Mouse (Mus musculus): ENCODE measurements around the gene Tcp10a. TPM values are rescaled to one million over a fixed set of nuclear protein-coding genes. Genes with fewer than 3 reads are reported as not detected.
"Not testable (repeated sequence)": the region's sequence is repeated elsewhere in the genome, so short reads cannot be mapped to it uniquely, and the experiment has no call there.

Tcp10a gene
- polyA plus RNA-seq, 1 experiment = not detected

DNA sequence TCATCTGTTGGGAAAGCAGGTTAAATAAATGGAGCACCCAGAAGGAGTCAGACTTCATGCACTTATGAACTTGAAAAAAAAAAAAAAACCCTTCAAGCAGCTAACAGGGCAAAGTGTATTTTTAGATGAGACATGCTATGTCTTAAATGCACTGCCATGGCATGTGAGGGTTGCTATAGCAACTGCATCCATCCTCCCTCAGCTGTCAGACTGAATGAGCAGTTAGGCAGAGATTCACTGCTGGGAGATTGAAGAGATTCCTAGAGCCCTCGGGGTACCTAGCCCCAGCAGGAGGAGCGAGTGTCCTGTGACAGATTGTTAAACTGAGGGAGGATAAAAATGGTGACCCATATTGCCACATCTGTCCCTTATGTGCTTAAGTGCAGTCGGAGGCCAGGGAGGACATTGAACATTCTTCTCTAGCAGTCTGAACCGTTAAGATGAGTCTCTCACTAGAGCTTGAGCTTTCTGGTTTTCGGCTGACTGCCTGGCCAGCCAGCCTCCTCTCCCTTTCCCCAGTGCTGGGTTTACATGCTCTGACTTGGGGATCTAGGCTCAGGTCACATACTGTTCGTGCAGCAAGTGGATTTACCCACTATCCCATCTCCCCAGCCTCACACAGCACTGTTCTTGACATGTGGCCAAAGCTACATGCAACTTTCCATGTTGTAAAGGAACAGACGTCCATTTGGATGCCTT, 42.4 kb downstream of the Tcp10a start:
- H3K36me3 ChIP-seq (ENCODE audit: control insufficient read depth, insufficient read depth, low read length); H3K27ac ChIP-seq (ENCODE audit: insufficient read depth, low read length); DNase-seq (ENCODE audit: low read depth in 1 of 2, low spot score in 2 of 2); H3K4me3 ChIP-seq (ENCODE audit: extremely low read depth, insufficient read depth, insufficient read length); H3K27me3 ChIP-seq (ENCODE audit: control insufficient read depth, insufficient read depth, low read length); H3K4me1 ChIP-seq (ENCODE audit: control insufficient read depth, insufficient read depth, insufficient read length): not testable (repeated sequence)
- WGBS = 78% methylated on average over 4 of the region's 7 CpGs

GRCm38 (mm10) chr17:7369401-7369800, 45.0 kb downstream of the Tcp10a start:
- WGBS = 61% methylated on average over 6 of the region's 6 CpGs
- H3K27ac ChIP-seq (ENCODE audit: insufficient read depth, low read length); H3K36me3 ChIP-seq (ENCODE audit: control insufficient read depth, insufficient read depth, low read length); H3K27me3 ChIP-seq (ENCODE audit: control insufficient read depth, insufficient read depth, low read length); DNase-seq (ENCODE audit: low read depth in 1 of 2, low spot score in 2 of 2); H3K4me1 ChIP-seq (ENCODE audit: control insufficient read depth, insufficient read depth, insufficient read length); H3K4me3 ChIP-seq (ENCODE audit: extremely low read depth, insufficient read depth, insufficient read length): not testable (repeated sequence)

- not testable (repeated sequence) for H3K36me3 ChIP-seq (ENCODE audit: control insufficient read depth, insufficient read depth, low read length); DNase-seq (ENCODE audit: low read depth in 1 of 2, low spot score in 2 of 2); H3K27ac ChIP-seq (ENCODE audit: insufficient read depth, low read length); H3K27me3 ChIP-seq (ENCODE audit: control insufficient read depth, insufficient read depth, low read length); H3K4me1 ChIP-seq (ENCODE audit: control insufficient read depth, insufficient read depth, insufficient read length); H3K4me3 ChIP-seq (ENCODE audit: extremely low read depth, insufficient read depth, insufficient read length)
- 100% methylated on average over 1 of the region's 5 CpGs for WGBS
Observed at GRCm38 (mm10) chr17:7371879-7372278, 47.4 kb downstream of the Tcp10a start, which contains the start of gene Gm49630. TSS of gene Gm49630 (minus strand) at chr17:7371979.

DNA sequence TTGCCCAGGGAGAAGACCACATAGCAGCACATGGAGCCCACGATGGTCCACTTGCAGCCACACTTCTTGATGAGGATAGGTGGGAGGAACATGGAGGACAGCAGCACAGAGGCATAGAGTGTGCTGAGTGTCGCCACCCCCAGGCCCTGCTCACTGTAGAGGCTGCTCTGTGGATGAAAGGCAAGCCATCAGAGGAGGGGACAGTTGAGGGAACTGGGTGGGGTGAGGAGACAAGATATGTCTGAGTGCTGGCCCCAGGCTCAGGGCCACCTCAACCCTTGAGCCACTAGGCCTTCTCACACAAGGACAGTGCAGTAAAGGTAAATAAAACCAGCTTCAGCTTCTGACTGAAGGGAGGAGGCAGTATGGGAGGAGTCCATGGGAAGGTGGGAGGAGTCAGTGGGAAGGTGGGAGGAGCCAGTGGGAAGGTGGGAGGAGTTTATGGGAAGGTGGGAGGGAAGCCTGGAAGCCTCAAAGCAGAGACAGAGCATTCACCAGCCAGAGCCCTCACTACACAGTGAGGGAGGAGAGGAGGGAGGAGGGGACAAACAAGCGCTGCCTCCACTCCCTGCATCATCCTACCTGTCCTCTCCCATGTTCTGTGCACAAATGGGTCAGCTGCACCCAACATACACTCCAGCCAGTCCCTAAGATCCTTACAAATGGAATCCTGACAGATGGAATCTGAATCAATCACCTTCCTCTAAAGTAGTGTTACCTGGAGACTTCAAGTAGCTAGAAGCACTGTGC, 52.7 kb downstream of the Tcp10a start:
- H3K36me3 ChIP-seq (ENCODE audit: control insufficient read depth, insufficient read depth, low read length); H3K4me1 ChIP-seq (ENCODE audit: control insufficient read depth, insufficient read depth, insufficient read length); H3K27me3 ChIP-seq (ENCODE audit: control insufficient read depth, insufficient read depth, low read length); DNase-seq (ENCODE audit: low read depth in 1 of 2, low spot score in 2 of 2); H3K27ac ChIP-seq (ENCODE audit: insufficient read depth, low read length); H3K4me3 ChIP-seq (ENCODE audit: extremely low read depth, insufficient read depth, insufficient read length): not testable (repeated sequence)
- 85% methylated on average over 1 of the region's 3 CpGs for WGBS

- 10% methylated on average over 2 of the region's 3 CpGs for WGBS
- H3K4me3 ChIP-seq (ENCODE audit: extremely low read depth, insufficient read depth, insufficient read length); DNase-seq (ENCODE audit: low read depth in 1 of 2, low spot score in 2 of 2): not testable (repeated sequence)
Observed at GRCm38 (mm10) chr17:7377907-7378306, 53.5 kb downstream of the Tcp10a start.

DNA sequence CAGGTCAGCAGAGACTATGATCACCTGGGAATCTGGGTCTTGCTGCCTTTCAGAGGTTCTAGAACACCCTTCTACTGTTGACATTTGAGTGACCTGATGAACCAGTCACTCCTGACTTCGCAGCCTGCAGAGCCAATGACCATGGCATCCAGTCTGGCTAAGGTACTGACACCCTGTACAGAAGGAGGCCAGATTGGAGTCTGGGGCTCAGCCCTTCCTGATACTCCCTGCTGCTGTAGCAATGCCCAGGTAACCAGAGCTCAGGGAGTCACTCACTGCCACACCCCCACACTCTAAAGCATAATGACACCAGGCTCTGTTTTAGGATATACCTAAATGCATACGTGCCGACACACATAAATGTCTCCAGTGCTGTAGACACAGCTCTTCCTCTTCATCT, 58.3 kb downstream of the Tcp10a start:
- not testable (repeated sequence) for H3K4me3 ChIP-seq (ENCODE audit: extremely low read depth, insufficient read depth, insufficient read length); H3K36me3 ChIP-seq (ENCODE audit: control insufficient read depth, insufficient read depth, low read length); DNase-seq (ENCODE audit: low read depth in 1 of 2, low spot score in 2 of 2); H3K4me1 ChIP-seq (ENCODE audit: control insufficient read depth, insufficient read depth, insufficient read length); H3K27me3 ChIP-seq (ENCODE audit: control insufficient read depth, insufficient read depth, low read length); H3K27ac ChIP-seq (ENCODE audit: insufficient read depth, low read length)
- WGBS = 86% methylated on average over 1 of the region's 3 CpGs

More at GRCm38 (mm10) chr17:7377907-7378306, 53.5 kb downstream of the Tcp10a start:
- H3K4me1 ChIP-seq (ENCODE audit: control insufficient read depth, insufficient read depth, insufficient read length); H3K27me3 ChIP-seq (ENCODE audit: control insufficient read depth, insufficient read depth, low read length); H3K36me3 ChIP-seq (ENCODE audit: control insufficient read depth, insufficient read depth, low read length); H3K27ac ChIP-seq (ENCODE audit: insufficient read depth, low read length): not testable (repeated sequence)

DNA sequence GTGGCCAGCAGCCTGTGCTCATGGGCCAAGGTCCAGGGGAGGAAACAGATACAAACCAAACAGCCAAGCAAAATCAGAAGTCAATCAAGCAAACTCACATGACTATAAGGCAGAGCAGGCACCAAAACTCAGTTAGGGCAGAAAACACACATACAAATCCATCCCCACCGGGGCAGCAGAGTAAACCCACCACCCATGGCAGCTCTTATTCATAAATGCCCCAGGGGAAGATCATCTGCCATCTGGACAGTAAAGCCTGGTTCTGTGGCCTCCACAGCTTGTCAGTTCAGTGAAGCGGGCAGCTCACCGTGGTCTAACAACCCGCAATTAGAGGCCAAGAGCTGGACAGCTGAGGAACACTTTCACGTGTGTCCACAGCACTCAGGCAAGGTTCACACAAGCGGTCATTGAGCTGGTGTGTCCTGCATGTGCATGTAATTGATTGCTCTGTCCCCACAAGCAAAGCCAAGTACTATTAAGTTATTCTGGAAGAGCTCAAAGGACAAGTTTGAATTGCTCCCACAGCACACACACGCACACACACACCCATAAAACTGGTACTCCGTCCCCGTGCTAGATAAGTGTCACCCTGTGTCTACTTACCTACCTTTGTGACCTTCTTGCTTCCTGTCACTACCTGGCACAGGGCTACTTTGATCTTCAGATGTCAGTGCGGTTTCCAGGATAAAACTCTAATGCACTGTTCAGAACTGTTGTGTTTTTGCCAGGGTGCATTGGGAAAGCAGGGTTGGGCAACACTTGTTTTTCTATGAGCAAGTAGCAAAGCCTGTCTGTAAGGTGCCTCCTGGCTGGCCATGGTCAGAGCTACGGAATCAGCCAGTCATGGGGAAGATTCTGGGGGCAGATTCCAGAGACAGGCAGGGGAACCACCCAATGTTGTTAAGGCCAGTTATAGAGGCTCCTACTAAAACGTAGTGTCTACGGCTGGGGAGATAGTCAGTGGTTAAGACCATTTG, 59.0 kb downstream of the Tcp10a start:
- DNase-seq (ENCODE audit: low read depth in 1 of 2, low spot score in 2 of 2); H3K27me3 ChIP-seq (ENCODE audit: control insufficient read depth, insufficient read depth, low read length); H3K27ac ChIP-seq (ENCODE audit: insufficient read depth, low read length); H3K4me1 ChIP-seq (ENCODE audit: control insufficient read depth, insufficient read depth, insufficient read length); H3K36me3 ChIP-seq (ENCODE audit: control insufficient read depth, insufficient read depth, low read length); H3K4me3 ChIP-seq (ENCODE audit: extremely low read depth, insufficient read depth, insufficient read length): not testable (repeated sequence)
- WGBS = 88% methylated on average over 12 of the region's 13 CpGs

- DNase-seq (ENCODE audit: low read depth in 1 of 2, low spot score in 2 of 2); H3K4me3 ChIP-seq (ENCODE audit: extremely low read depth, insufficient read depth, insufficient read length); H3K27ac ChIP-seq (ENCODE audit: insufficient read depth, low read length); H3K36me3 ChIP-seq (ENCODE audit: control insufficient read depth, insufficient read depth, low read length); H3K27me3 ChIP-seq (ENCODE audit: control insufficient read depth, insufficient read depth, low read length); H3K4me1 ChIP-seq (ENCODE audit: control insufficient read depth, insufficient read depth, insufficient read length): not testable (repeated sequence)
- WGBS = 79% methylated on average over 3 of the region's 3 CpGs
Observed at GRCm38 (mm10) chr17:7385364-7385763, 60.9 kb downstream of the Tcp10a start, which contains the start of gene Unc93a2. TSS of gene Unc93a2 (minus strand) at chr17:7385464.

DNA sequence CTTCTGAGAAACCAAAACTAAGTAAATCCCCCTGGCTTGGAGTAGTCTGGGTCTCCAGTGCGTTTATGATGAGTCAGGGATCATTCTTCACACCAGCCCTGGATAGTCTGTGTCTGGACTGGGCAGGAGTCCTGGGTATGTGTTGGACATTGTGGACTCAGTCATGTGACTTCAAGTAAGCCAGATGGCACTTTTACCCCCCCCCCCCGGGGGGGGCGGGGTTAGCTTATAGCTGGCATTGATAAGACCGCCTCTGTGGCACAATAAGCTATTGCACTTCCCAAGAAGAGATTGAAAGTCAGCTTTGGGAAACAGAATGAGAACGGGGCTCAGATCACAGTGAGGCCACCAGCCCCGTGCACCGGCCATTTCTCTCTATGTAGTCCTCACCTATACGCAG, 61.6 kb downstream of the Tcp10a start:
- not testable (repeated sequence) for H3K27me3 ChIP-seq (ENCODE audit: control insufficient read depth, insufficient read depth, low read length); DNase-seq (ENCODE audit: low read depth in 1 of 2, low spot score in 2 of 2); H3K36me3 ChIP-seq (ENCODE audit: control insufficient read depth, insufficient read depth, low read length); H3K27ac ChIP-seq (ENCODE audit: insufficient read depth, low read length); H3K4me1 ChIP-seq (ENCODE audit: control insufficient read depth, insufficient read depth, insufficient read length); H3K4me3 ChIP-seq (ENCODE audit: extremely low read depth, insufficient read depth, insufficient read length)
- 80% methylated on average over 8 of the region's 8 CpGs for WGBS

GRCm38 (mm10) chr17:7388341-7388957, 64.0 kb downstream of the Tcp10a start:
- H3K4me1 ChIP-seq (ENCODE audit: control insufficient read depth, insufficient read depth, insufficient read length); H3K27me3 ChIP-seq (ENCODE audit: control insufficient read depth, insufficient read depth, low read length); H3K36me3 ChIP-seq (ENCODE audit: control insufficient read depth, insufficient read depth, low read length); H3K4me3 ChIP-seq (ENCODE audit: extremely low read depth, insufficient read depth, insufficient read length); DNase-seq (ENCODE audit: low read depth in 1 of 2, low spot score in 2 of 2); H3K27ac ChIP-seq (ENCODE audit: insufficient read depth, low read length): not testable (repeated sequence)
- WGBS = no CpG with 5 or more reads among the region's 2 CpGs

Measured in spleen, adult 2 months (tissue).